Mouse (Mus musculus) layer of hippocampus, adult 9-10 months (tissue): ENCODE data around the gene Hist1h1a.

ENCODE experiments used
- DNase-seq: peaks from one replicate; pipeline ENCODE4 v3.0.0; 2022; ENCODE audit warnings: low spot score

The Hist1h1a gene

GRCm38 (mm10) chr13:23744421-23745380 is 18.8 kb upstream of the Hist1h1a start:
- DNase-seq = no peak

- peak; percentile 78 for DNase-seq
Measured at GRCm38 (mm10) chr13:23745381-23746161, 17.9 kb upstream of the Hist1h1a start, which contains the start of gene Hist1h3c. Gene Hist1h3c (minus strand): TSS chr13:23745602.

GRCm38 (mm10) chr13:23746201-23747080 is 17.0 kb upstream of the Hist1h1a start, which contains the start of gene Hist1h2bb:
Gene Hist1h2bb (plus strand): TSS chr13:23746734.
- peak; percentile 86 for DNase-seq

- no peak for DNase-seq
Measured at GRCm38 (mm10) chr13:23747081-23747891, 16.2 kb upstream of the Hist1h1a start.

DNA sequence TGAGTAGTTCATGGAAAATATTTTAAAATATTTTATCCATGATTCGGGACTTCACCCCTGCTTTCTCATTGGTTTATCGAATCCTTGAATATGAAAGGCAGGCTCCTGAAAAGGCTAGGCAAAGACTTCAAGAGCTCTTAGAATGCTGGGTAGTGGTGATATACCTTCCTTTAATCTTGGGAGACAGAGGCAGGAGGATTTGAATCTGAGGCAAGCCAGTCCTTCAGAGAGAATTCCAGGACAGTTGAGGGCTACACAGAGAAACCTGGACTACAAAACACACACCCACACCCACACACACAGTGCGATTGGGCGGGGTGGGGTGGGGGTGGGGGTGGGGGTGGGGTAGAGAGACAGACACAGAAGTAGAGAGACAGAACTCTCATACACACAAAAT is 15.6 kb upstream of the Hist1h1a start:
- no peak for DNase-seq

- no peak for DNase-seq
Measured at GRCm38 (mm10) chr13:23749563-23750121, 13.8 kb upstream of the Hist1h1a start.

DNA sequence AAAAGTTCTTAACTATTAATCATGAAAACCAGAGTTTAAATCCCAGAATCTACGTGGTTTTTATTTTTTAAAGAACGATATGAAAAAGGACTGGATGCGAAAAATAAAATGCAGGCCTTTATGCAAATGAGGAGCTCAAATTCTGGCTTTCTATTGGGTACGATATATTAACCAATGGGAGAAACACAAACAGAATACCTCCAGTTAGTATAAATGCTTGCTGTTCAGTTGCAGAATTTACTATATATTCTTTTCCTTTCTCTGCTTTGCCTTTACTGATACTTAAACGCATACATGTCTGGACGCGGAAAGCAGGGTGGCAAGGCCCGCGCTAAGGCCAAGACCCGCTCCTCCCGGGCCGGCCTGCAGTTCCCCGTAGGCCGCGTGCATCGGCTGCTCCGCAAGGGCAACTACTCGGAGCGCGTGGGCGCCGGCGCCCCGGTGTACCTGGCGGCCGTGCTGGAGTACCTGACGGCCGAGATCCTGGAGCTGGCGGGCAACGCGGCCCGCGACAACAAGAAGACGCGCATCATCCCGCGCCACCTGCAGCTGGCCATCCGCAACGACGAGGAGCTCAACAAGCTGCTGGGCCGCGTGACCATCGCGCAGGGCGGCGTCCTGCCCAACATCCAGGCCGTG is 12.5 kb upstream of the Hist1h1a start, which contains the start of gene Hist1h2ab:
TSS of gene Hist1h2ab (plus strand) at position 288 of the 639 bp plus-strand sequence.
- peak; percentile 68 for DNase-seq

GRCm38 (mm10) chr13:23751478-23751956 is 11.9 kb upstream of the Hist1h1a start:
- no peak for DNase-seq

DNA sequence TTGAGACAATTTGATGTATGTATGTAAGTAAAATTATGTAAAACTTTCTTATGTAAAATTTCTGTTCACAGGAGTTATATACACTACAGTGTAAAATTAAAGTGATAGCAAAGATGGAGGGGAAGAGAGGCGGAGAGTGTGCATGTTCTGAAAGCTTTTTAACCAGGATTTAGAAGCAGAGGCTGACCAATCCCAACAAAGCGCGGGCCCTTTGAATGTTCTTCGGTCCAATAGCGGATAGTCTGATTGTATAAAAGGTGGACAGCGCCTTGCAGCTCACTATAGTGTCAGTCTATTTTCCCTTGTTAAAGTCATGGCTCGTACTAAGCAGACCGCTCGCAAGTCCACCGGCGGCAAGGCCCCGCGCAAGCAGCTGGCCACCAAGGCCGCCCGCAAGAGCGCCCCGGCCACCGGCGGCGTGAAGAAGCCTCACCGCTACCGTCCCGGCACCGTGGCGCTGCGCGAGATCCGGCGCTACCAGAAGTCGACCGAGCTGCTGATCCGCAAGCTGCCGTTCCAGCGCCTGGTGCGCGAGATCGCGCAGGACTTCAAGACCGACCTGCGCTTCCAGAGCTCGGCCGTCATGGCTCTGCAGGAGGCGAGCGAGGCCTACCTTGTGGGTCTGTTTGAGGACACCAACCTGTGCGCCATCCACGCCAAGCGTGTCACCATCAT is 11.3 kb upstream of the Hist1h1a start, which contains the start of gene Hist1h3b:
TSS of gene Hist1h3b (plus strand) at position 201 of the 675 bp plus-strand sequence.
- DNase-seq = peak; percentile 87

DNA sequence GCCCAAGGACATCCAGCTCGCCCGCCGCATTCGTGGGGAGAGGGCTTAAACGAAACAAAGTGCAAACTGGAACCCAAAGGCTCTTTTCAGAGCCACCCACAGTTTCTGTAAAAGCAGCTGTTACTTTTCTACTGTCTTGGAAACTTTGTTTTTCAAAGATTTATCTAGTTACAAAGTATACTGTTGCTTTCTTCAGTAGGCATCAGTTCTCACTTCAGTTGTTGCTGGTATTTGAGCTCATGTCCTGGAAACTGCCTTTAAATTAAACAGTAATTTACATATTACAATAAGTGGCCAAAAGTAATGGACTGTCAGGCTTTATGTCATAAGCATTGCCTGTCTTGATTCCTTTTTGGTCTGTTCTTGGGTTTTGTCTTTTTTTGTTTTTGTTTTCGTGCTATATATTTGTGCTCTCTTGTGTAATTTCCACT is 10.7 kb upstream of the Hist1h1a start:
- DNase-seq = no peak

GRCm38 (mm10) chr13:23753314-23754078 is 10.0 kb upstream of the Hist1h1a start:
- no peak for DNase-seq

DNA sequence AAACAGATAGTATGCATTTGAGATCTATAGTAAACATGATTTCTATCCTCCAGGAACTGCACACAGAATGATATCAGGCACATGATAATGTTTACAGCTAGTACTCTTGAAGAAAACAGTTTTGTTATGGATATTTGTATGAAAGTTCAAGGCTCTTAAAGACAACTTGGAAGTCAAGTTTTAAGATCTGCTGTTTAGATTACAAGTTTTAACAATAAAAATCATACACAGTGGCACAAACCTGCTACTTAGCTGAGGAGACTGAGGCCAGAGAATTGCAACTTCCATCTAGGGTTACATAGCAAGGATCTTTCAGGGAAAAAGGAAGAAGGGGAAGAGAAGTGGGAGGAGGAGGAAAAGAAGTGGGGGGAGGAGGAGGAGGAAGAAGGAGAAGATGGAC is 8.5 kb upstream of the Hist1h1a start:
- DNase-seq = no peak

DNA sequence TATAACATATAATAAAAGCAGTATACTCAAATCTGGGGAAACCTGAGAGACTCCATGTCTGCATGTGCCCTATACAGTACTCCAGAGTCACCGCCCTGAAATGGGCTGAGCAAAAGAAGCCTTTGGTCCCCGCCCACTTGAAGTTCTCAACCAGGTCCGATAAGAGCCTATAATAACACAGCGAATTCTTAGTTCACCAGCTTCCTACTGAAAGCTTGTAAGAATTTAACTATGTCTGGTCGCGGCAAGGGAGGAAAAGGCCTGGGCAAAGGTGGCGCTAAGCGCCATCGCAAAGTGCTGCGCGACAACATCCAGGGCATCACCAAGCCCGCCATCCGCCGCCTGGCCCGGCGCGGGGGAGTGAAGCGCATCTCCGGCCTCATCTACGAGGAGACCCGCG is 6.7 kb upstream of the Hist1h1a start, which contains the start of gene Hist1h4b:
TSS of gene Hist1h4b (plus strand) at position 224 of the 400 bp plus-strand sequence.
- peak; percentile 93 for DNase-seq

GRCm38 (mm10) chr13:23757211-23757773 is 6.2 kb upstream of the Hist1h1a start:
- DNase-seq = no peak

DNA sequence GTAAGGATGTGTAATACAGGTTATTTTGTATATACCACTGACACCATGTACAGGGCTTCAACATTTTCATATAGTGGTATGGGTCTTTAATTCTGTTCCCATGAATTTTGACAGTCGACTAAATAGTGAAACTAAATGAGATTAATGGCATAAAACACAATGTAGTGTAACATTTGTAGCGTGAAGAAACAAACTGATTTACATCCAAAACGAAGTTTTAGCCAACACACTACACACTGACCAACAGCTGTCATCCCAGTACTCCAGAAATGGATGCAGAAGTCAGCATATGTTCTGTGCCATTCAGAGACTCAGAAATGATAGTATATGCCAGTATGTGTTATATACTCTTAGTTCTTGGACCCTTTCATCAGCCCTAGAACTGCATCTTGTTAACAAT is 5.5 kb upstream of the Hist1h1a start:
- no peak for DNase-seq

DNA sequence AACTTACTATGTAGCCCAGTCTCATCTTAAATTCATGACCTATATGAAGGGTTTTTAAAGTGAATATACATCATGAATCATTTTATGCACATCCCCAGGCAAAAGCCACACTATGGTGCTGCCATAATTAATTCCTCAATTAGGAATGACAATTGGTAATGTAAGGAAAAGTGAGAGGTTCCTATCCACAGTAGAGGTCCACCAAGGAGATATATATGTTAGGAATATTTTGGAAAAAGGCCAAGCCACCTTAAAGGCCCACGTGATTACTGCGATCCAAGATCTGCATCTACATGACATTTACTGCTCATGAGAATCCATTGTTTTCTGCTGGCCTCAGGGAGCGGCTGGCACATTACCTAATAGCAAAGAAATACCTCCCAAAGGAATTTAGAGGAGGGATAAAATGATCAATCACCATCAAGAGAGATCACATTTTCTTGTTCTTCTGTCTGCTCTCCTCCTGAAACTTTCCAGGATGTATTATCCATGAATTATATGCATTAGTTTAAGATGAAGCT is 4.2 kb upstream of the Hist1h1a start:
- DNase-seq = no peak

GRCm38 (mm10) chr13:23759916-23760239 is 3.6 kb upstream of the Hist1h1a start:
- DNase-seq = no peak
